Mouse (Mus musculus) layer of hippocampus, adult 9-10 months (tissue): Measurements from ENCODE around the gene Cerk.

ENCODE experiments used
- DNase-seq: peaks from one replicate; pipeline ENCODE4 v3.0.0; 2022; ENCODE audit warnings: low spot score

Cerk gene

DNA sequence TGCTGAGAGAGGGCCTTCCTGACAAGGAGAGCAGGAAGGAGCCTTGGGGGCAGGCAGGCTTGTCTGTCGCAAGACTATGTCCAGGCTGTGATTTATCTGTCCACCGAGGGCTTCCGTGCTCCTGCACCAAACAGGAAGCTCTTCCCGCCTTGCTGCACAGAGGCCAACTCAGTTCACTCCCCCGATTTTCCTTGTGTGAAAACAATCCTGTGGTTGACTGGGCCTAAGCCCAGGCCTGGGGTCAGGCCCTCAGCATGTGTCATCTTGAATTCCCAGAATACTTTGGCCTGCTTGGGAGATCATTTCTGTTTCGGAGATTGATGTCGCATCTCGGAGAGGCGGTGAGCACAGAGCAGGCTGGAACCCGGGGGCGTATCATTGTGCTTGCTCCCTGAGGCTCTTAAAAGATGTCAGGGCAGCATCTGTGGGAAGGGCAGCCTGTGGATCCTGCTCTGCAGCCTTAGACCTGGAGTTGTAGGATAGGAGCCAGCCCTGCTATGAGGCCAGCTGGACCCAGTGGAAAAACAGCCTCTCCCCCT is 95.9 kb downstream of the Cerk start:
- no peak for DNase-seq
